ENCODE assay signal across 26 mouse cellular contexts in genomic region chr16:30644981-30645380, GRCm38 (mm10). TPM values are rescaled to one million over a fixed set of nuclear protein-coding genes. Genes with fewer than 3 reads are reported as not detected.
DNase-seq lines count a peak whose midpoint lies in the region; TF ChIP-seq lines count a peak whose summit lies in the region.
"Had no signal": no experiment of that assay in that cellular context is flagged by ENCODE, and none has a peak within 500 bp of the region (broad histone marks: within the 10 kb centered on the region; RNA-seq: fewer than 3 reads in every experiment).

No protein-coding gene starts in this region.

- no peak for DNase-seq in spleen, adult 2 months (ENCODE audit: low read depth in 1 of 2, low spot score in 2 of 2)
- no peak for DNase-seq in spleen, postnatal 14 days (ENCODE audit: low spot score in 2 of 2)
- DNase-seq in R1 (ENCODE audit: low read depth, low spot score): peak; percentile 70
- no peak for DNase-seq in gastrocnemius, adult 18-20 months (ENCODE audit: low spot score)
- DNase-seq in urinary bladder, adult 18-20 months (ENCODE audit: low spot score in 2 of 2): no peak
- DNase-seq in retina, embryonic 14.5 days (ENCODE audit: low spot score): no peak
- DNase-seq: adrenal gland, postnatal 10 days; adrenal gland, postnatal 36 days; cerebellum, adult 18-20 months; cerebellum, adult 9-10 months; cerebellum, postnatal 25 days; gastrocnemius, postnatal 10 days; gastrocnemius, postnatal 36 days; heart, adult 2 months; heart, postnatal 14 days; heart, postnatal 4 days had no signal

- H3K9me3 ChIP-seq in ES-Bruce4 (replicated peaks; ENCODE audit: control insufficient read depth, insufficient read depth, low read length, poor library complexity, severe bottlenecking): peaks cover 21% of the 10 kb centered on the region
- H3K9me3 ChIP-seq: embryonic facial prominence, embryonic 12.5 days; forebrain, embryonic 12.5 days; forebrain, embryonic 15.5 days; heart, embryonic 10.5 days had no signal

- no peaks in the 10 kb centered on the region for H3K36me3 ChIP-seq in spleen, adult 2 months (ENCODE audit: control insufficient read depth, insufficient read depth, low read length)
- H3K36me3 ChIP-seq in ES-Bruce4 (ENCODE audit: control insufficient read depth, insufficient read depth, low read length, poor library complexity, severe bottlenecking): no peaks in the 10 kb centered on the region
- H3K36me3 ChIP-seq: embryonic facial prominence, embryonic 12.5 days; embryonic facial prominence, embryonic 15.5 days; forebrain, embryonic 12.5 days; forebrain, embryonic 15.5 days; heart, embryonic 10.5 days; heart, embryonic 13.5 days had no signal

- no peak for TF ChIP-seq POLR2A in spleen, adult 2 months (IDR thresholded peaks at IDR 0.05; ENCODE audit: low read depth, low read length)
- TF ChIP-seq POLR2A in ES-Bruce4 (IDR thresholded peaks at IDR 0.05; ENCODE audit: insufficient read depth, low read length): no peak
- TF ChIP-seq POLR2A in olfactory bulb, adult 2 months (IDR thresholded peaks at IDR 0.05; ENCODE audit: insufficient read depth, low read depth, low read length): no peak

- peaks cover 14% of the 10 kb centered on the region; the same call in 1 of the 2 replicates for H3K4me1 ChIP-seq in spleen, adult 2 months (ENCODE audit: control insufficient read depth, insufficient read depth, insufficient read length)
- peaks cover 3% of the 10 kb centered on the region for H3K4me1 ChIP-seq in ES-Bruce4 (ENCODE audit: control insufficient read depth, insufficient read depth, low read length)
- H3K4me1 ChIP-seq in olfactory bulb, adult 2 months (ENCODE audit: control insufficient read depth, insufficient read depth, low read length): peaks cover 15% of the 10 kb centered on the region
- H3K4me1 ChIP-seq: forebrain, embryonic 15.5 days; heart, embryonic 10.5 days had no signal

- no peaks in the 10 kb centered on the region for H3K27me3 ChIP-seq in spleen, adult 2 months (ENCODE audit: control insufficient read depth, insufficient read depth, low read length)
- no peaks in the 10 kb centered on the region for H3K27me3 ChIP-seq in ES-Bruce4 (ENCODE audit: control insufficient read depth, insufficient read depth, low read length, poor library complexity, severe bottlenecking)
- H3K27me3 ChIP-seq: embryonic facial prominence, embryonic 12.5 days; embryonic facial prominence, embryonic 15.5 days; forebrain, embryonic 12.5 days; forebrain, embryonic 15.5 days; heart, embryonic 13.5 days had no signal

- no peak overlapping the region for H3K4me3 ChIP-seq in spleen, adult 2 months (ENCODE audit: extremely low read depth, insufficient read depth, insufficient read length)
- H3K4me3 ChIP-seq in ES-Bruce4 (ENCODE audit: low read depth, low read length): no peak overlapping the region
- H3K4me3 ChIP-seq in olfactory bulb, adult 2 months (ENCODE audit: insufficient read depth, low read depth, low read length): no peak overlapping the region
- H3K4me3 ChIP-seq: embryonic facial prominence, embryonic 12.5 days; embryonic facial prominence, embryonic 15.5 days; forebrain, embryonic 12.5 days; forebrain, embryonic 15.5 days; heart, adult 2 months; heart, embryonic 10.5 days; heart, embryonic 13.5 days had no signal

- no peak for TF ChIP-seq CTCF in spleen, adult 2 months (IDR thresholded peaks at IDR 0.05; ENCODE audit: extremely low read depth, insufficient read depth, insufficient read length, insufficient replicate concordance)
- no peak for TF ChIP-seq CTCF in ES-Bruce4 (IDR thresholded peaks at IDR 0.05; ENCODE audit: low read depth, low read length)
- TF ChIP-seq CTCF in olfactory bulb, adult 2 months (IDR thresholded peaks at IDR 0.05; ENCODE audit: insufficient read depth, low read depth, low read length): no peak

- H3K27ac ChIP-seq in spleen, adult 2 months (ENCODE audit: insufficient read depth, low read length): peak overlapping the region; percentile 76
- peak overlapping the region; percentile 95 for H3K27ac ChIP-seq in ES-Bruce4 (ENCODE audit: insufficient read depth, low read length)
- peak overlapping the region; percentile 93 for H3K27ac ChIP-seq in olfactory bulb, adult 2 months (ENCODE audit: insufficient read depth, low read depth, low read length)
- H3K27ac ChIP-seq: embryonic facial prominence, embryonic 12.5 days; forebrain, embryonic 12.5 days; forebrain, embryonic 15.5 days; heart, adult 2 months; heart, embryonic 10.5 days; heart, embryonic 13.5 days; hindbrain, embryonic 14.5 days; hindbrain, postnatal 0 days had no signal

- WGBS in spleen, adult 2 months: 90% methylated on average over 4 of the region's 4 CpGs
- WGBS in olfactory bulb, adult 2 months: 94% methylated on average over 4 of the region's 4 CpGs

- TF ChIP-seq EP300 in ES-Bruce4 (IDR thresholded peaks at IDR 0.05; ENCODE audit: insufficient read depth, low read depth, low read length): no peak

- no peak overlapping the region for H3K9ac ChIP-seq in ES-Bruce4 (ENCODE audit: low read depth, poor library complexity, severe bottlenecking)
- H3K9ac ChIP-seq: embryonic facial prominence, embryonic 12.5 days; embryonic facial prominence, embryonic 15.5 days; forebrain, embryonic 12.5 days; forebrain, embryonic 15.5 days; heart, embryonic 13.5 days; hindbrain, embryonic 14.5 days had no signal

RNA-seq across cellular contexts. Expression of gene Fam43a, which starts 45.5 kb away (rescaled TPM):
- polyA plus RNA-seq in spleen, adult 2 months (2012; rRNA removed): 56.3 and 74.7 TPM in 2 replicates
- polyA plus RNA-seq in ES-Bruce4 (2011; ENCODE audit: insufficient read depth, insufficient read length, low read depth, missing spikeins): 14.2 and 15.8 TPM in 2 replicates
- polyA plus RNA-seq in olfactory bulb, adult 2 months (2012; ENCODE audit: insufficient read depth, insufficient read length, low replicate concordance, missing spikeins): not detected in 2 replicates
- total RNA-seq in gastrocnemius, adult 18-20 months (2021): 1 to 10 TPM; 4.3 to 6.6 TPM

RNA-seq across cellular contexts. Expression of gene Lsg1, which starts 57.6 kb away (rescaled TPM):
- polyA plus RNA-seq in spleen, adult 2 months (2012; rRNA removed): 9.6 and 10.2 TPM in 2 replicates
- polyA plus RNA-seq in ES-Bruce4 (2011; ENCODE audit: insufficient read depth, insufficient read length, low read depth, missing spikeins): 70.9 and 73.3 TPM in 2 replicates
- polyA plus RNA-seq in olfactory bulb, adult 2 months (2012; ENCODE audit: insufficient read depth, insufficient read length, low replicate concordance, missing spikeins): not detected in 2 replicates
- 10 to 100 TPM; 18.6 to 18.9 TPM for total RNA-seq in gastrocnemius, adult 18-20 months (2021)

Comparison
In these comparisons a context has a peak if more than half of its experiments do, and no peak if none do; other contexts are left out.
1. RNA of gene Fam43a, which starts 45.5 kb away (polyA plus RNA-seq): 56.3 to 74.7 TPM in spleen, adult 2 months and 14.2 to 15.8 TPM in ES-Bruce4; not detected in olfactory bulb, adult 2 months; every median in the first group is over 10 times any median in the second.
2. RNA of gene Lsg1, which starts 57.6 kb away (polyA plus RNA-seq): 70.9 to 73.3 TPM in ES-Bruce4 and 9.6 to 10.2 TPM in spleen, adult 2 months; not detected in olfactory bulb, adult 2 months; every median in the first group is over 10 times any median in the second.
3. Peak in every context shown above with its lines, with median percentiles within 50 percentile points of each other: H3K27ac ChIP-seq.